Mouse (Mus musculus) stomach, embryonic 16.5 days (tissue): Measurements from ENCODE around the gene Sart3. TPM values are rescaled to one million over a fixed set of nuclear protein-coding genes. Genes with fewer than 3 reads are reported as not detected.

ENCODE experiments used
- ATAC-seq: fragments of 200-750 bp; cut with Nextera tagmentation; 2 replicates; pipeline ENCODE4 v1.8.0; 2017; ENCODE audit warnings: moderate number of reproducible peaks, moderate TSS enrichment; ENCODE audit not compliant: insufficient read depth, low FRiP score
- H3K27ac ChIP-seq: fragments of 300-500 bp; sonication (generic); 2 replicates; pipeline ENCODE4 v1.5.1; 2014; ENCODE audit warnings: low read length
- H3K27me3 ChIP-seq: fragments of 300-500 bp; sonication (generic); 2 replicates; pipeline ENCODE4 v1.6.1; 2014; ENCODE audit warnings: low read length, control low read depth, mixed read lengths; ENCODE audit not compliant: control insufficient read depth, insufficient read depth
- H3K36me3 ChIP-seq: fragments of 300-500 bp; sonication (generic); 2 replicates; pipeline ENCODE4 v1.6.1; 2014; ENCODE audit warnings: low read length; ENCODE audit not compliant: control insufficient read depth, insufficient read depth
- H3K4me1 ChIP-seq: fragments of 300-500 bp; sonication (generic); 2 replicates; pipeline ENCODE4 v1.6.1; 2014; ENCODE audit warnings: low read length, control low read depth, mixed read lengths; ENCODE audit not compliant: control insufficient read depth, insufficient read depth
- H3K4me2 ChIP-seq: fragments of 300-500 bp; sonication (generic); 2 replicates; pipeline ENCODE4 v1.6.1; 2014; ENCODE audit warnings: low read depth, low read length, mixed read lengths
- H3K4me3 ChIP-seq: fragments of 300-500 bp; sonication (generic); replicated peaks from 2 replicates; pipeline ENCODE4 v1.5.1; 2014; ENCODE audit warnings: mild to moderate bottlenecking, low read length
- H3K9ac ChIP-seq: fragments of 300-500 bp; sonication (generic); 2 replicates; pipeline ENCODE4 v1.6.1; 2014; ENCODE audit warnings: low read length
- H3K9me3 ChIP-seq: fragments of 300-500 bp; sonication (generic); replicated peaks from 2 replicates; pipeline ENCODE4 v1.6.1; 2016; ENCODE audit warnings: low read length, control low read depth; ENCODE audit not compliant: control insufficient read depth
- WGBS: fragments of 180-500 bp; shearing (Covaris S2); extraction: QIAGEN DNeasy Blood & Tissue Kit; methylation state at CpG from one replicate; pipeline ENCODE4 v1.1.7; 2014; 5-methylcytosine and 5-hydroxymethylcytosine counted together
- polyA plus RNA-seq: library from polyadenylated mRNA; unstranded; fragments of >200 nt; fragmentation: Nextera tagmentation; extraction: Ambion mirVana; gene quantifications from 2 replicates; pipeline ENCODE4 v1.2.1, GENCODE M21; 2015

The Sart3 gene
- polyA plus RNA-seq, 1 experiment from 2014 or later: 35.0 TPM

DNA sequence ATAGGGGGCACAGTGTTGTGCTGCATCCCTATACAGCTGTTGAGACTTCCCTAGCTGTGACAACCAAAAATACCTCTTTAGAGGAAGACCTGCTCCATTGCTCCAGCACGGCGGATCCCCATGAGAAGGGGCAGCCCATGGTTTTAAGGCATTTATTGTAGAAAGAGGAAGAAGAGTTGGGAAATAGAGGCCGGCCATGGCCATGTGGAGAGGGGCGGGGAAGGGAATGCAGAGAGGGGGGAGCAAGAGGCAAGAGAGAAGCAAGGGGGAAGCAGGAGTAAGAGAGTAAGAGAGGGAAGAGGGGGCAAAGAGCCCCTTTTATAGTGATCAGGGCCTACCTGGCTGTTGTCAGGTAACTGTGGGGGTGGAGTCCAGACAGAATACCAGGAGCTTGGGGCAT lies 37.8 kb upstream of the Sart3 start:
- Histone ChIP-seq H3K4me1 (peaks cover 12% of the 10 kb centered on the region; the same call in 1 of the 2 replicates), H3K9me3 (0 out of 2 replicates have a peak, but pooled peaks cover 3% of the 10 kb centered on the region), H3K9ac (no peak overlapping the region), H3K27me3 (no peaks in the 10 kb centered on the region; the same call in 1 of the 2 replicates), H3K4me3 (no peak overlapping the region), H3K27ac (no peak overlapping the region), H3K4me2 (no peak overlapping the region), H3K36me3 (no peaks in the 10 kb centered on the region)
- no peak for ATAC-seq
- WGBS: 90% methylated on average over 4 of the region's 4 CpGs

DNA sequence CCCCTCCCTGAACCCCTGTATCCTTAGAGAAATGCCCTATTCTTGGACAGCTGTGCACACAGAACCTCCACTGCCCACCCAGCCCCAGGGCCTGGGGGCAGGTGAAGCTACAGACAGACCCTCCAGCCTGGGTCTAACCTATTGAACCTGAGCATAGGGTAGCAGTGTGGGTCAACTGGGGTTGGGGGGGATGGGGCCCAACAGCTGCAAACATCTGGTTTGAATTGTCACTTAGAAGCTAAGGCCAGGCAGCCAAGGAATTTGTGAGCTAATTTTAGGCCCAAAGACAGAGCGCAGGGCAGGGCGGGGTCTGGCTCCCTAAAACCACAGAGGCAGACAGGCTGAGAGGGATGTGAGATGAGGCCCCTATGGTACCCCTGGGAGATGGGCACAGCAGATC lies 35.9 kb upstream of the Sart3 start:
- ATAC-seq: no peak
- H3K9me3 ChIP-seq: 0 out of 2 replicates have a peak, but pooled peaks cover 3% of the 10 kb centered on the region
- no peak overlapping the region for H3K4me2 ChIP-seq
- H3K9ac ChIP-seq: no peak overlapping the region
- peaks cover 12% of the 10 kb centered on the region; the same call in 1 of the 2 replicates for H3K4me1 ChIP-seq
- no peaks in the 10 kb centered on the region for H3K27me3 ChIP-seq
- H3K36me3 ChIP-seq: no peaks in the 10 kb centered on the region
- WGBS: 44% methylated on average over 2 of the region's 2 CpGs
- no peak overlapping the region for H3K4me3 ChIP-seq
- peak overlapping the region; percentile 51 for H3K27ac ChIP-seq

DNA sequence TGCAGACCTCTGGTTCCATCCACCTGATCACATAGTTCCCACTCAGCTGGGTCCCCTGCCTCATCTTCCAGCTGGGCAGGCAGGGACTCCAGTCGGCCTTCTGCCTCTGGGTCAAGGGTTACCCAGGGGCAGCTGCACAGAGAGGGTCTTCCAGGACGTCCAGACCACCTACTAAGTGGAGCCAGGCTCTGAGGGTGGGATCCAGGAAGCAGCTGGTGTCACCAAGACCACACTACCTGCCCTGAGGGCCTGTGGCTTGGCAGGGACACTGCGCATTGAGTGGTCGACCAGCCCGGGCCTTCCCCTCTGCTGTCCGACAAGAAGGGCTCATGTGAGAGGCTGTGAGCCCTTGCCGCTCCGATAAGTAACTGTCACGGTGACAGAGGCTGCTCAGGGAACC lies 35.4 kb upstream of the Sart3 start:
- 57% methylated on average over 9 of the region's 9 CpGs for WGBS
- no peak overlapping the region for H3K9ac ChIP-seq
- no peak overlapping the region for H3K4me2 ChIP-seq
- H3K36me3 ChIP-seq: no peaks in the 10 kb centered on the region
- no peaks in the 10 kb centered on the region for H3K27me3 ChIP-seq
- H3K4me3 ChIP-seq: no peak overlapping the region
- no peak for ATAC-seq
- 0 out of 2 replicates have a peak, but pooled peaks cover 3% of the 10 kb centered on the region for H3K9me3 ChIP-seq
- H3K27ac ChIP-seq: peak overlapping the region; percentile 51
- peaks cover 12% of the 10 kb centered on the region; the same call in 1 of the 2 replicates for H3K4me1 ChIP-seq

DNA sequence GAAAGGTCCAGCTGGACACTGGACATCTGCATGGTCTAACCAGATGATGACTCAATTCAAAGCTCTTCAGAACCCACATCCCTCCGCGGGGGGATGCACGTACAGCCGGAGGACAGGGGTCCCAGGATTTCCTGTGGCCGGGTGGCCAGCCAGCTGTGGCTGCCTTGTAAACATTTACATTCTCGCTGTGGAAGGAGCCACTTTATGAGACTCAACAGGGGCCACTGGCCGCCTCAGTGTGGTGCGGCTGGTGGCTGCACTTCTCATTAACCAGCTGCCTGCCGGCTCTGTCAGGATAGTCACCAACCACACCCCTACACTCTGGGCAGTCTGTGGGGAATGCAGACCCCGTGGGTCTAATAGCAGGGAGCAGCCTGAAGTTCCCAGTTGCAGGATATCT lies 34.1 kb upstream of the Sart3 start:
- Histone ChIP-seq H3K4me2 (no peak overlapping the region), H3K4me3 (no peak overlapping the region), H3K4me1 (peaks cover 12% of the 10 kb centered on the region; the same call in 1 of the 2 replicates), H3K36me3 (no peaks in the 10 kb centered on the region), H3K9ac (0 out of 2 replicates have a peak overlapping the region, but pooled peaks have one; percentile 21), H3K27ac (peak overlapping the region; percentile 57), H3K9me3 (0 out of 2 replicates have a peak, but pooled peaks cover 3% of the 10 kb centered on the region), H3K27me3 (no peaks in the 10 kb centered on the region)
- 9% methylated on average over 10 of the region's 10 CpGs for WGBS
- 0 out of 2 replicates have a peak, but pooled peaks have one; percentile 14 for ATAC-seq

DNA sequence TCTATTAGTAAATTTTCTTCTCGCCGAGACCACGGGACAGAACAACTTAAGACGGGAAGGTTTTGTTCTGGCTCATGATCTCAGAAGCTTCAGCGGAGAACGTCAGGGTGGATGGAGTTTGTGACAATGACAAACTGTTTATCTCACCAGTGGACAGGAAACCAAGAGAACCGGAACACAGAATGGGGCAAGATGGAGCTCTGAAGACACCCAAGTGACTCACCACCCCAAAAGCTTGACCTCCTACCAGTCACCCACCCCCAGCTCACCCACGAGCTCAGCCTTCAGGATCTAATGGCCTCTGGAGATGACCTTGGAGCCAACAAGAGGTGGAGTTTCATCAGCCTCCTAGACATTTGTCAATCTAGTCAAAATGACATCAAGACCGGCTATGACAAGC lies 33.0 kb upstream of the Sart3 start:
- Histone ChIP-seq H3K36me3 (no peaks in the 10 kb centered on the region), H3K4me1 (peaks cover 12% of the 10 kb centered on the region), H3K4me2 (no peak overlapping the region), H3K4me3 (no peak overlapping the region), H3K27me3 (no peaks in the 10 kb centered on the region), H3K27ac (peak overlapping the region; percentile 57; the same call in 1 of the 2 replicates), H3K9ac (no peak overlapping the region), H3K9me3 (no peaks in the 10 kb centered on the region)
- WGBS: 81% methylated on average over 9 of the region's 9 CpGs
- no peak for ATAC-seq

DNA sequence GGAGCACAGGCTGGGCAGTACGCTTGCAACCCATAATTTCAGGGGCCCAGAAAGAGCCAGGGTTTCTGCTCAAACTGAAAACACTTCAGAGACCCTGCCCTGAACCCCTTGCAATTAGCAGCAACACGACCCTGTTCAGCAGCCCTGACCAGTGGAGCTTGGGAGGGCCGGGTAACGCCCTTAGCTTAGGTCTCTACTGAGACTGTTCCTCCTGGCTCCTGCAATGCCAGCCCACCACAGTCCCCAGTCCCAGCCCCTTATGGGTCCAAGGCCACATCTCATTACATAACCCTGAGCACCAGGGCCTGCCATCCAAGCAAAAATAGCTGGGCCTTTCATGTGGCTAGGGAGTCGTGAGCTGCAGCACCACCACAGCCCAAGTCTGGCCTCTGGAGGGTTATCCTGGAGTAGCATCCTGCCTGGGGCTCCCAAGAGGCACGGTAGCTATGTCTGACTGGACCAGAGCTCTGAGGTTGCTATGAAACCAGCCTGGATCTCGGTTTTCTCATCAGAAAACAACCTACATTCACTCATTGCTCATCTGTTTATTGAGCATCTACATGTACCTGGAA lies 32.2 kb upstream of the Sart3 start:
- H3K4me2 ChIP-seq: no peak overlapping the region
- H3K4me1 ChIP-seq: peaks cover 12% of the 10 kb centered on the region
- H3K27me3 ChIP-seq: no peaks in the 10 kb centered on the region
- no peak for ATAC-seq
- H3K4me3 ChIP-seq: no peak overlapping the region
- H3K36me3 ChIP-seq: no peaks in the 10 kb centered on the region
- H3K27ac ChIP-seq: no peak overlapping the region
- WGBS: 53% methylated on average over 7 of the region's 7 CpGs
- H3K9ac ChIP-seq: no peak overlapping the region
- no peaks in the 10 kb centered on the region for H3K9me3 ChIP-seq

DNA sequence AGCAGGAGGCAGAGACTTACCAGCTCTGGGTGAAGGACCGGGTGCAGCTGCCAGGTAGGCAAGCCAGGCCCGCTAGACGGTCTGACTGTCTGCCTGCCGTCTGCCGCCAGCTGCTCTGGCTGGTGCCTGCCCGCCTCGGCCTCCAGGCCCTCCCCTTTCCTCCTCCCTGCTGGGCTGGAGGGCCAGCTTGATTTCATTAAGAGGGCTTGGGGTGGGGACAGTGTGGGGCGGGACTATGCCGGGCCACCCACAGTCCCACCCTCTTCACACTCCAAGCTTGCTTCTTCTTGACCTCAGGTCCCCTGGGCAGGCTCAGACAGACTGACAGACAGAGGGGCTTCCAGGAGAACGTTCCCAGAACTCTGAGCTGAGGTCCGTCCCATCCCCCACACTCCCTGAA lies 28.0 kb upstream of the Sart3 start, which contains the start of gene Tmem119:
Tmem119 (minus strand) TSS at position 237 of the 400 bp plus-strand sequence.
- peak within 1 kb of the TSS; percentile 16 for H3K27ac ChIP-seq
- H3K4me1 ChIP-seq: peaks cover 21% of the 10 kb centered on the region
- peak within 1 kb of the TSS; percentile 57 for H3K4me2 ChIP-seq
- 0% methylated on average over 11 of the region's 11 CpGs for WGBS
- H3K9me3 ChIP-seq: no peaks in the 10 kb centered on the region
- peak; percentile 84 for ATAC-seq
- H3K9ac ChIP-seq: peak within 1 kb of the TSS; percentile 43
- H3K4me3 ChIP-seq: peak within 1 kb of the TSS; percentile 40
- no peaks in the 10 kb centered on the region for H3K36me3 ChIP-seq
- H3K27me3 ChIP-seq: no peaks in the 10 kb centered on the region

DNA sequence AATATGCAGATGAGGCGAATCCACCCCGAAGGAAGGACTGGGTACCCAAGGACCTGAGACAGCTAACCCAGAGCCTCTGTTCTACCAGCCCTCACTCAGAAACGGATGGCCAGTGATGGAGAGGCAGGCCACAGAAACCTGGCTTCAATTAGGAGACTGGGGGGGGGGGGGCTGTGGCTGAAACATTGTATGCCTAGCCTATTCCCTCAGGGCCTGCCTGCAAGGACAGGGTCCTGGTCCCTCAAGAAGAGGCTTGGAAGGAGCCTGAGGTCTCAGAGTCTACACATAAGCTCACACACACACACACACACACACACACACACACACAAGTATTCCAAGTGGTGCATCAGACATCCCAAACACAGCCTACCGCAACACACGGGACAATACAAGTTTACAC lies 27.4 kb upstream of the Sart3 start:
- peak overlapping the region; percentile 16 for H3K27ac ChIP-seq
- WGBS: 32% methylated on average over 5 of the region's 5 CpGs
- no peaks in the 10 kb centered on the region for H3K9me3 ChIP-seq
- no peaks in the 10 kb centered on the region for H3K36me3 ChIP-seq
- H3K4me2 ChIP-seq: peak overlapping the region; percentile 57
- peak overlapping the region; percentile 43 for H3K9ac ChIP-seq
- H3K4me1 ChIP-seq: peaks cover 21% of the 10 kb centered on the region
- peak overlapping the region; percentile 40 for H3K4me3 ChIP-seq
- H3K27me3 ChIP-seq: no peaks in the 10 kb centered on the region
- no peak for ATAC-seq

DNA sequence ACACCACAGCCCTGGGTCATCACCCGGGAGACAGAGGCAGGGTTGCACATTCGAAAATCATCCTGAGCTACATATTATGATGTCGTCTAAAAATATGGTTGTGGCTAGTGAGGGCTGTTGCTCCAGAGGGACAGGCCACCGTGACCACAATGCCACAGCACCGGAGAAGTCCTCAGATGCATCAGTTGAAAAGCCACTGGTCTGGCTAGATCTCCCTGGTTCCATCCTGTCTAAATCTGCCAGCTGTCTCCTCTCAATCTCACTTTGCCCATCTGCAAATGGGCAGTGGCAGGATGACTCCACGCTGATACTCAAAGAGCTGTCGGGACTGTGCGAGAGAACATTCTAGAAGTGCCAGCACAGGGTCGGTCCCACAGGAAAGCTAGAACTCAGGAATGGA lies 26.2 kb upstream of the Sart3 start:
- Histone ChIP-seq H3K27ac (no peak overlapping the region), H3K4me1 (peaks cover 21% of the 10 kb centered on the region), H3K9ac (peak overlapping the region; percentile 43), H3K4me2 (peak overlapping the region; percentile 57), H3K27me3 (no peaks in the 10 kb centered on the region), H3K36me3 (no peaks in the 10 kb centered on the region), H3K9me3 (no peaks in the 10 kb centered on the region), H3K4me3 (peak overlapping the region; percentile 40)
- 60% methylated on average over 9 of the region's 9 CpGs for WGBS
- ATAC-seq: no peak
